Mouse (Mus musculus) embryo, embryonic 10 days (tissue): ENCODE results near the gene Cyp26c1.

ENCODE experiments used
- DNase-seq: peaks from one replicate; pipeline ENCODE4 v3.0.0-alpha.2; 2015; ENCODE audit warnings: low spot score

The Cyp26c1 gene

DNA sequence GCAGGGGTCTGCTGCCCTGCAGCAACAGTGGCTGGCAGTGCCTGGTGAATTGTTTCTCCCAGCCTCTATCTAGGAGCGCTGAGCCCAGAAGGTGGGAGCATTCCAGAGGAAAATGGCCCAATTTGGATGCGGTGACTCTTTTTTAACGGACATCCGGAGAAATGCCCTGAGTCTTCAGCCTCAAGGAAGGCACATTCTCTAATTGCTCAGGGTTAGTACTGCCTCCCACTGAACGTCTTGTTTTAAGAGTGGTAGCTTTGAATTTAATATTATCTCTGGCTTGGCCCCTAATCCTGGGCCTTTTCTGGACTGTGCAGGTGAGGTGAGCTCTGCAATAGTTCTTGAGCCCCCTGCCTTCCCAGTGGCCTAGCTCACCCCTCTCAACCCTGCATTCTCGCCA lies at the start of gene Cyp26c1:
Cyp26c1 (plus strand) TSS at position 301 of the 400 bp plus-strand sequence.
- no peak for DNase-seq

- peak; percentile 74 for DNase-seq
Measured at GRCm38 (mm10) chr19:37647994-37648393, 37.4 kb upstream of the Cyp26c1 start.

DNA sequence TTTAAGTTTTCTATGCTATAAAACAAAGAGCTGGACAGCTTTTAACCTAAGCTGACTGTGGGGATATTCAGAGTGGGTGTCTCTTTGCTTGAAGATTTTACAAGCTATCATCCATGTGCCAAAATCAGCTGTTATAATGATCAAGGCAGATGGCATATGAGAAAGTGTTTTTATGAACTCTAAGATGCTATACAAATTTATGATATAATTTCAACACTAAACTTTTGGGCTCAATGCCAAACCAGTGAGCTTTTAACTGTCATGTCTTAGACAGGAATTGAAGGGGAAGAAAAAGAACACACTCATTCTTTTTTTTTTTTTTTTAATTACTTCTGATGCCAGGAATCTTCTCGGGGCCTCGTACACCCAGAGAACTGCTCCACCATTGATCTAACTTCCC lies 34.9 kb upstream of the Cyp26c1 start:
- DNase-seq, result no peak

GRCm38 (mm10) chr19:37654012-37654411 lies 31.4 kb upstream of the Cyp26c1 start:
- DNase-seq, result peak; percentile 39

DNA sequence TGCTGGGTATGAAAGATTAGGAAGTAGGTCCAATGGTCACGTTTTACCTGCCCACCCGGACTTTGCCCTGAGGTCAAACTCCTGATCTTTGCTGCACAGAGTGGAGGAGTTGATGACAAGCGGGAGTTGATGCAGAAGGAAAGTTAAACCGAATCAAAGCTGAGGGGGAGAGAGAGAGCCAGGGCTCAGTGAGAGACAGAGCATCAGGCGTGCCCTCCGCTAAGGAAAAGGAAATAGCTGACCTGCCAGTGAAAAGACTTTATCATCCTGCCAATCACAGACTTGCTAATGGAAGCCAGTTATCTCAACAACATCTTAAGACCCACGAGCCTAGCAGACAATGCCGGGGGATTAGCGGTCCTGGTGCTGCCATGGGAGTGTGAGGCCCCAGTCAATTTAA lies 28.9 kb upstream of the Cyp26c1 start:
- DNase-seq, result peak; percentile 76

GRCm38 (mm10) chr19:37665256-37665655 lies 20.1 kb upstream of the Cyp26c1 start:
- DNase-seq, result no peak

GRCm38 (mm10) chr19:37667855-37668594 lies 17.4 kb upstream of the Cyp26c1 start:
- DNase-seq, result no peak

- DNase-seq, result no peak
Measured at GRCm38 (mm10) chr19:37668657-37669056, 16.7 kb upstream of the Cyp26c1 start.

DNA sequence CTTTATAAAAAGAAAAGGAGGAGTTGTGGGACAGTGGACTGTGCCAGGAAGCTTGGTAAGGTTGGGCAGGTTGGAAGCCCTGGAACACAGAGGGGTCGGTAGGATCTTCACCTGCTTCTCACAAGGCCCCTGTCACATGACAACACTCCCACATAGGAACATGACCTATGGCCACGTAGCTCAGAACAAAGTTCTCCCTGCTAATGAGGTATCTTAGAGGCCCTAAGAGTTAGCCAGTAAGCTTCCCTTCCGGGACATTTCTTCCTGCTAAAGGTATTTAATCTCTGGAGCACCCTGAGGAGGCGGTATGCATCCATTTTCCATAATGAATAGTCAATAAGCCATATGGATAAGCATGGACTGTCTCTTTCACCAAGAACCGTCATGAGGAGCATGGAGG lies 15.9 kb upstream of the Cyp26c1 start:
- no peak for DNase-seq

DNA sequence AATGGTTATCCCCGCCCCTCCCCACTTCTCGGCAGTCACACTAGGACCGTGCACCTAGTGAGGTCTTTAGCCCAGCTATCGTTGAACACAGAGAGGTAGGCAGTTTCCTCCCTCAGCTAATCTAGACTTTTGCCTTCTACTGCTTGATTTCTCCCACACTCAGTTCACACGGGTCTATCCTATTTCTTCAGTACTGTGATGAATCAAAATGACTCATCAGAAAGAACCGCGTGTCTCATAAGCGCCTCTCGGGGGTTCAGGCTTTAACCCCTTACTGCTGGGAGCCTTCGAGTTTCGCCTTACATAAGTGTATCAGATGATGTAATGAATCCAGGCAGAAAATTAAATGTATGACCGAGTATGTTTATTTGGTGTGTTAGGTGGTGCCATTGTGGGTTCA lies 12.0 kb upstream of the Cyp26c1 start:
- no peak for DNase-seq

GRCm38 (mm10) chr19:37686347-37686746 lies 966 bp downstream of the Cyp26c1 start:
- DNase-seq, result no peak

DNA sequence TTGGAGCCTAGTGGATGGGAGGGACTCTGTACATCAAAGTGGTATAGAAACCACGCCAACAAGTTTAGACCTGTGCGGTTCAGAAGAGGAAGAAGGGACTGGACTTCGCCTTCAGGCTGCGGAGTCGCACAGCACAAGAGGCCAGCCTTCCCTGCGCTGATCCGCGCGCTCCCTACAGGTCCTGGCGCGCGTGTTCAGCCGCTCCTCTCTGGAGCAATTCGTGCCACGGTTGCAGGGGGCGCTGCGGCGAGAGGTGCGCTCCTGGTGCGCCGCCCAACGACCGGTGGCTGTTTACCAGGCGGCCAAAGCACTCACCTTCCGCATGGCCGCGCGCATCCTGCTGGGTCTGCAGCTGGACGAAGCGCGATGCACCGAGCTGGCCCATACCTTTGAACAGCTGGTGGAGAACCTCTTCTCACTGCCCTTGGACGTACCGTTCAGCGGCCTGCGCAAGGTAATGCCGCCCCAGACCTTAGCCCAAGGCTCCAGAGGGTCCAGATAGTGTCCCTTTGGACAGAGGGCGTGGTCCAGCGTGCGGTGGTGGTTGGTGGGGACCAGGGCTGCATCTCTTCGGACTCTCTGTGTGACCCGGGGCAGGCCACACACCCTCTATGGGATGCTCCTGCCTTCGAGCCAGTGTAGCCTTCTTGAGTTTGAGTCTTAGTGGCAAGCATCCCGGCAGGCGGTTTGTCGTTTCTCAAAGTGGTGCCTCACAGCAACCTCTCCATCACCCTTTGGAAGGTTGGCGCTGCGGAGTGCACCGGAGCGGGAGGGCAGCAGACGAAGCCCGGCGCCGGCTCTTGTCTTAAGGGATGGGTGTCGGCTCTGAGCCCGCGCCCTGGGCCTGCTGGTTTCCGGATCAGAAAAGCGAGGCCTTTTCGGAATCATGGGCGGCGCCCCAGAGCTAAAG lies 1.8 kb downstream of the Cyp26c1 start:
- peak; percentile 86 for DNase-seq

DNA sequence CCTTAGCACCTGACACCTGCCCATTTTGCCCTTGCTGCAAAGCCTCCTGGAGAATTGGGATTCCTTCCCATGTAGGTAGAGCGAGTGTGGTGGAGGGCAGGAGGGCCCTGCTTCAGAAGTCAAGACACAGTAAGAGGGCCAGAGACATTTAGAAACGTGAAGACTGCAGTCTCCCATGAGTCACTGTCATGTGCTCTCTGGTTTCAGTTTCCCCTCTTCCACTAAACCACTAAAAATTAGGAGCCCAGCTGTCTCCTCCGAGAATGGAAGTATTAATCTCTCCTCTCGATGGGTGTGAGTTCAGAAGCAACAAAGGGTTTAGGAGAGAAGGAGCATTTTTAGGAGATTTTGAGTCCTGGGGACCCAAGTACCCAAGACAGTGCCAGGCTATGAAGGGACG lies 4.1 kb downstream of the Cyp26c1 start:
- no peak for DNase-seq

- DNase-seq, result peak; percentile 89
Measured at GRCm38 (mm10) chr19:37690716-37691115, 5.3 kb downstream of the Cyp26c1 start.

DNA sequence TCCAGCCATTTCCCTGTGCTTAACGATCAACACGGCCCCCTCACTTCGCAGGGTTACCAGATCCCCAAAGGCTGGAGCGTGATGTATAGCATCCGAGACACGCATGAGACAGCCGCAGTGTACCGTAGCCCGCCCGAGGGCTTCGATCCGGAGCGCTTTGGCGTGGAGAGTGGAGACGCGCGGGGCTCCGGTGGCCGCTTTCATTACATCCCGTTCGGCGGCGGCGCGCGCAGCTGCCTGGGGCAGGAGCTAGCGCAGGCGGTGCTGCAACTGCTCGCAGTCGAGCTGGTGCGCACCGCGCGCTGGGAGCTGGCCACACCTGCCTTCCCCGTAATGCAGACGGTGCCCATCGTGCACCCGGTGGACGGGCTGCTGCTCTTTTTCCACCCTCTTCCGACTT lies 7.5 kb downstream of the Cyp26c1 start:
- peak; percentile 69 for DNase-seq

- DNase-seq, result no peak
Measured at GRCm38 (mm10) chr19:37695146-37695545, 9.8 kb downstream of the Cyp26c1 start.

DNA sequence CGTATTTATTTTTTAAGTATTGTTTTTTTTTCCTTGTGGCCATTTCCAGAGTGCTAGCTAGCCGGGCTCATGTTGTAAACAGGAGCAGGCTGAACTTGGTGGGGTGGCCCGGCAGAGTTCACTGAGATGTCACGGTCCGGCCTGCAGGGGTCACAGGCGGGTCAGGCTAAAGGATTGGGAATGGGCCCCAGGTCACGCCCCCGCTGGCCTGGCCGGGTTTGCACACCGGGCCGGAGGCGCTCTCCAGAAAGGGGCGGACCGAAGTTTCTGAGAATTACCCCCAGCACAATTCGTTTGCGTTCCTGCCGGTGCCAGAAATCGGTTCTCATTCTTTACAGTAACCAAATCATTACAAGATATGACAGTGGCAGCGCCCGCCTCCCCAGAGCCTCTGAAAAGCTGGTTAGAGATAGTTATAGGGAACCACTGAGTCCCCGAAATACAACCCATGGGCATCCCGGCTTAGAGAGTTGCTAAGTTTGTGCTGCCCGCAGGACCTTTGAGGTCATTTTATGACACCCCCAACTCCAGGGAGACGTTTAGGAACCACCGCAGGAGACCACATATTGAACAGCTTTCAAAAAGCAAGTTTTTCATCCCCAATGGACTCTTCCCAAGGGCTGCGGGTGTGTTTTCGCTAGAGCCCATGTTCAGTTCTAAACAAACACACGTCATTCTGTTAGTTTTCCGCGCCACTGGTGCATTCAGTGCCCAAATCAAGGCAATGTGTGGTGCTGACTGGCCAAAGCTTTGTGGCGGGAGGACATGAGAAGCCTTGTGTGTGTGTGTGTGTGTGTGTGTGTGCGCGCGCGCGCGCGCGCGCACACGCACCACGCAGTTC lies 10.6 kb downstream of the Cyp26c1 start:
- DNase-seq, result peak; percentile 84

DNA sequence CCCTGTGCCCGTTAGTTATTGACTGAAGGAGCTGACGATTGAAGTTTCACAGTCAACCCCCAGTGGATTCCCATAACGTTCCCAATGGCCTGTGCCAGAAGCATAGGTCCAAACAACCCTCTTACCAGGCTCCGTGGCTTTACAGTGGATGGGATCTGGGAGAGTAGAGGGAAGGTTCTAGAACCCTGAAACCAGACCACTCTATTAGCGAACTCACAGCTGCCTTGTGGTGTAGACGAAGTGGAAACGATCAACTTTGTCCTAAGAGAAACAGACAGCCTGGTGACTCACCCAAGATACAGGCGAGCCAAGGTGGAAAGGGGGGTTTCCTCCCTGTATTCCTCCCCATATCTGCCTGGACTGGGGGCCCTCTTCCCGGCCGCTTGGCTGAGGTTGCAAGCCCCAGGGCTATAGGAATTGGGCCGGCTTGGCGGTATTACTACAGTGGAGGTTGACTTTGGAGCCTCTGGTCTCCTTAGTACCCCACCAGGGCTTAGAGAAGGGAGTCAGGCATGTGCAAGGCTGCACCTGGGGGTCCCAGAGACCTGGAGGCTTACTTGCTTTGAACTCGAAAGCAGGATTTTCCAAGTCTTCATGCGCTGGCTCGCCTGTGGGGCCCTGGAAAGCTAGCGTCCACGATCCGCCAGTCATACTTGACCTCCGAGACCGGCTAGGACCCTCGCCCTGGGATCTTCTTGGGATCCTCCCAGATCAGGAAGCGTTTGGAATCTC lies 11.4 kb downstream of the Cyp26c1 start:
- no peak for DNase-seq

GRCm38 (mm10) chr19:37697335-37697636 lies 11.9 kb downstream of the Cyp26c1 start:
- DNase-seq, result no peak

- DNase-seq, result no peak
Measured at GRCm38 (mm10) chr19:37697651-37698272, 12.4 kb downstream of the Cyp26c1 start, which contains the start of gene Cyp26a1. Gene Cyp26a1, plus strand, starts transcription at chr19:37697798.
